Mouse (Mus musculus): ENCODE measurements around the gene Fjx1.

DNA sequence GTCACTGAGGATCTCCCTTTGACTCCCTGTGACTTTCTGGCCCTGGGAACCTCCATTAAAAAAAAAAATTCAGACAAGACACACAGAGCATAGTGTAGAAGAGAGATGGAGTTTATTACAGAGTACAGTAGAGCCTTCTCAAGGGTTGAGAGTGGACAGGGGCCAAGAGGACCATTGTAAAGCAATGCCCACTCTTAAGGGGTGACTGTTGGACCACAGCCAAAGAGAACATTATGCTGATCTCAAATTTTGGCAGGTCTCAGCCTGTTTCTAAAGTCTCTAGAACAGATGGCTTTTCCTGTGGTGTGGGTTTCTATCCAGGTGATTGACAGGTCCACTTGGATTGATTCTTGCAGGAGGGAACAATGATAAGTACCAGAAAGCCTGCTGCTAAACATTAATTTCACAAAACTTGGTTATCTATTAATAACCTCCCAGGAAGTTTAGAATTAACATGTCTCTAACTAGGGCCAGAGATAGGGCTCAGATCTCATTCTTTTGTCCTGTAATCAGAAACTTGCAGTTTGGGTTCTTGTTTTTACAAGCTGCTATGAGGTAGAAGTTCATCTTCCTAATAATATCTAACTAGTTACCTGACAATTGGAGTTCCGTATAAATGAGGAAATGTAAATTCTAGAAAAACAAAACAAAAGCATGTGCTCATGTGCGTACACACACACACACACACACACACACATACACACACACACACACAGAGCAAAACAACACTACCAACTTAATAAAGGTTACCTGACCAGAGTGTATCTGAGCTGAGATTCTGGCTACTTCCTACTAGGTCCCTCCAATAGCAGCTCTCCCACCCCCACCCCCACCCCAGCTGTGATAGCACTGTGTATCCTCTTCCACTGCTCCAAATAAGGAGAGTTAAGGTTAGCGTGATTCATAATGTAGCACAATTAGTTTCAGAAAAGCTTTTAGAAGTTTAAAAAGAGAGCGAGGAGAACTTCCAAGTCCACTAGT is 45.7 kb downstream of the Fjx1 start:
- TF ChIP-seq CTCF (IDR thresholded peaks at IDR 0.05; ENCODE audit: low read depth) = no peak
- TF ChIP-seq EP300 (IDR thresholded peaks at IDR 0.05; ENCODE audit: low read depth) = no peak
